Mouse (Mus musculus) hindbrain, postnatal 0 days (tissue): ENCODE results near the gene Smpd2. TPM values are rescaled to one million over a fixed set of nuclear protein-coding genes. Genes with fewer than 3 reads are reported as not detected.
A peak's percentile ranks its signal among the peaks of the same experiment; 100 is the strongest.

ENCODE experiments used
- ATAC-seq: fragments of 200-750 bp; cut with Nextera tagmentation; 2 replicates; pipeline ENCODE4 v1.8.0; 2017; ENCODE audit warnings: mild to moderate bottlenecking, moderate TSS enrichment, moderate library complexity
- DNase-seq: peaks from one replicate; pipeline ENCODE4 v3.0.0-alpha.2; 2015; ENCODE audit warnings: low spot score
- H3K27ac ChIP-seq: fragments of 300-500 bp; sonication (generic); 2 replicates; pipeline ENCODE4 v1.5.1; 2014; ENCODE audit warnings: mild to moderate bottlenecking
- H3K27me3 ChIP-seq: fragments of 300-500 bp; sonication (generic); 2 replicates; pipeline ENCODE4 v1.6.1; 2014; ENCODE audit warnings: low read length, mixed read lengths; ENCODE audit not compliant: insufficient read depth
- H3K36me3 ChIP-seq: fragments of 300-500 bp; sonication (generic); 2 replicates; pipeline ENCODE4 v1.6.1; 2014; ENCODE audit warnings: low read length, mixed read lengths; ENCODE audit not compliant: insufficient read depth
- H3K4me1 ChIP-seq: fragments of 300-500 bp; sonication (generic); 2 replicates; pipeline ENCODE4 v1.6.1; 2014; ENCODE audit warnings: antibody characterized with exemption, low read length, mixed read lengths; ENCODE audit not compliant: insufficient read depth
- H3K4me2 ChIP-seq: fragments of 300-500 bp; sonication (generic); 2 replicates; pipeline ENCODE4 v1.6.1; 2014; ENCODE audit warnings: low read depth, mild to moderate bottlenecking, low read length, moderate library complexity, mixed read lengths
- H3K4me3 ChIP-seq: fragments of 300-500 bp; sonication (generic); 2 replicates; pipeline ENCODE4 v1.5.1; 2014; ENCODE audit warnings: low read length
- H3K9ac ChIP-seq: fragments of 300-500 bp; sonication (generic); replicated peaks from 2 replicates; pipeline ENCODE4 v1.6.1; 2014; ENCODE audit warnings: mild to moderate bottlenecking, low read length, moderate library complexity, mixed read lengths
- H3K9me3 ChIP-seq: fragments of 300-500 bp; sonication (generic); 2 replicates; pipeline ENCODE4 v1.6.1; 2016; ENCODE audit warnings: low read length, mixed read lengths
- CTCF ChIP-seq: IDR thresholded peaks from 2 replicates; pipeline ENCODE4 v1.5.1; 2016; ENCODE audit warnings: antibody characterized with exemption, control low read depth, low read depth
- WGBS: fragments of 180-500 bp; shearing (Covaris S2); extraction: QIAGEN DNeasy Blood & Tissue Kit; methylation state at CpG from one replicate; pipeline ENCODE4 v1.1.7; 2014; 5-methylcytosine and 5-hydroxymethylcytosine counted together
- polyA plus RNA-seq: library from polyadenylated mRNA; unstranded; fragments of >200 nt; fragmentation: Nextera tagmentation; extraction: Ambion mirVana; gene quantifications from 2 replicates; pipeline ENCODE4 v1.2.1, GENCODE M21; 2015
- total RNA-seq: library from RNA; depleted of rRNA; stranded (reverse); fragments of >200 nt; gene quantifications from 2 replicates; pipeline ENCODE4 v1.2.3, GENCODE M21; 2014

The Smpd2 gene
- total and polyA plus RNA-seq, 2 experiments from 2014 or later, result 48.0 to 50.5 TPM

- 70% methylated on average over 33 of the region's 33 CpGs for WGBS
- Histone ChIP-seq H3K4me2 (no peak overlapping the region), H3K4me3 (no peak overlapping the region), H3K9ac (no peak overlapping the region), H3K27ac (no peak overlapping the region), H3K36me3 (no peaks in the 10 kb centered on the region; the same call in 1 of the 2 replicates), H3K9me3 (no peaks in the 10 kb centered on the region), H3K27me3 (no peaks in the 10 kb centered on the region), H3K4me1 (no peaks in the 10 kb centered on the region)
- DNase-seq (peak; percentile 45), ATAC-seq (no peak)
- no peak for TF ChIP-seq CTCF
Measured at GRCm38 (mm10) chr10:41480938-41481880, 9.0 kb downstream of the Smpd2 start.

DNA sequence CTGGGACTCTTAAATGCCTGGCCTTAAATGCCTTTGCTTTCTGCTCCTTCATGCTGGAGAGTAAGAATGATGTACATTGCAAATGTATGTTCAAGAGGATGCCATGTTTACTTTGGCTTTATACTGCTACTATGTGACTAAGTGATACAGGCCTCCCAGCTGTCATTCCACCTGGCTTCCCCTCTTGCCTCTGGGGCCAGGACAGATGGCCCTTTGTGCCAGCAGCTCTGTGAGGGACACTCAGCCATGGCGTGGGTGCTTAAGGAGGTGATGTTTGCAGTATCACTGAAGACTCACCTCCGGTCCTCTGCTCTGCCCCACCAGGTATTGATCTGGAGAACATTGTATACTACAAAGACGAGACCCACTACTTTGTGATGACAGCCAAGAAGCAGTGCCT is 10.2 kb downstream of the Smpd2 start:
- H3K4me2 ChIP-seq, result no peak overlapping the region
- TF ChIP-seq CTCF, result no peak
- no peaks in the 10 kb centered on the region for H3K9me3 ChIP-seq
- ATAC-seq, result no peak
- no peaks in the 10 kb centered on the region; the same call in 1 of the 2 replicates for H3K36me3 ChIP-seq
- no peaks in the 10 kb centered on the region for H3K27me3 ChIP-seq
- DNase-seq, result no peak
- no peaks in the 10 kb centered on the region for H3K4me1 ChIP-seq
- no peak overlapping the region for H3K4me3 ChIP-seq
- no peak overlapping the region for H3K27ac ChIP-seq
- 70% methylated on average over 3 of the region's 3 CpGs for WGBS
- H3K9ac ChIP-seq, result no peak overlapping the region

DNA sequence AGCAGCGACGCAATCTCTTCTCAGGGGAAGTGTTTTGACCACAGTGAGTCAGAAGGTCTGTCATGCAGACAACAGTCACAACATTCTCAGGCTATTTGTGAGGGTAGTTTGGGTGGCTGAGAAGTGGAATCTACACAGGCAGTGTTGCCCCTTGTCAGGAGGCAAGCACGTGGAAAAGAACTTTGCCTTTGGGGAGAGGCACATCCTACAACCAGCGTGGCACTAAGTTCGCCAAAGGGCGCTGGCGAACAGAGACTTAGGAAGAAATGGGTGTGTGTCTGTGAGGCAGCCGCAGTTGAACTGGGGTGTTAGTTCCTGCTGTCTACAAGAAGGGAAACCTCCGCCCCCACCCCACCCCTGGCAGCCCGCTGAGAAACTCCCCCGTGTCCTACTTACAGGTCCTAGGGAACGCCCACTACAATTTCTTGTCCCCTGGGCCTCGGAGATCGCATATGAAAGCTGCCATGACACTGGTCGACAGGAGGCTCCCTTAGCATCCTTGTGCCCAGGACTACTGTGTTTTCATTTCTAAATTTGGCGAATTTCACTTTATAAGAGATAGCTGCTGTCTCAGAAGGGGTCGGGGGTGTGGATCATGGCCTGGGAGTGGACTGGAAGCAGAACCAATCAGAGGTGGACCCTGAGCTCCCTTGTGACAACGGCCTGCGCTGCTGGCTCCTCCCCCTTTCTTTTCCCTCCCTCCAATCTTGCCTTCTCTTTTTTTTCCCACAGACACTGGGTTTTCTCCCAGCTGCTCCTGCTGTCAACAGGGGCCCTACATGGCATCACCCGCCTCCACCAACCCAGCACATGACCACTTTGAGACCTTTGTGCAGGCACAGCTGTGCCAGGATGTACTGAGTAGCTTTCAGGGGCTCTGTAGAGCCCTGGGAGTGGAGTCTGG is 12.6 kb downstream of the Smpd2 start:
- Histone ChIP-seq H3K9ac (peak overlapping the region; percentile 51), H3K4me2 (peak overlapping the region; percentile 87), H3K36me3 (no peaks in the 10 kb centered on the region), H3K4me3 (peak overlapping the region; percentile 52), H3K4me1 (no peaks in the 10 kb centered on the region), H3K9me3 (no peaks in the 10 kb centered on the region), H3K27me3 (no peaks in the 10 kb centered on the region), H3K27ac (peak overlapping the region; percentile 82)
- DNase-seq, result peak; percentile 77
- peak; percentile 84 for ATAC-seq
- 5% methylated on average over 20 of the region's 20 CpGs for WGBS
- no peak for TF ChIP-seq CTCF

- H3K36me3 ChIP-seq, result no peaks in the 10 kb centered on the region
- ATAC-seq (peak; percentile 46), DNase-seq (peak; percentile 72)
- peak overlapping the region; percentile 87 for H3K4me2 ChIP-seq
- no peak for TF ChIP-seq CTCF
- H3K4me3 ChIP-seq, result peak overlapping the region; percentile 52
- H3K9me3 ChIP-seq, result no peaks in the 10 kb centered on the region
- H3K27me3 ChIP-seq, result no peaks in the 10 kb centered on the region
- 3% methylated on average over 9 of the region's 9 CpGs for WGBS
- H3K27ac ChIP-seq, result peak overlapping the region; percentile 82
- H3K9ac ChIP-seq, result peak overlapping the region; percentile 51
- no peaks in the 10 kb centered on the region for H3K4me1 ChIP-seq
Measured at GRCm38 (mm10) chr10:41477018-41477277, 13.2 kb downstream of the Smpd2 start.

DNA sequence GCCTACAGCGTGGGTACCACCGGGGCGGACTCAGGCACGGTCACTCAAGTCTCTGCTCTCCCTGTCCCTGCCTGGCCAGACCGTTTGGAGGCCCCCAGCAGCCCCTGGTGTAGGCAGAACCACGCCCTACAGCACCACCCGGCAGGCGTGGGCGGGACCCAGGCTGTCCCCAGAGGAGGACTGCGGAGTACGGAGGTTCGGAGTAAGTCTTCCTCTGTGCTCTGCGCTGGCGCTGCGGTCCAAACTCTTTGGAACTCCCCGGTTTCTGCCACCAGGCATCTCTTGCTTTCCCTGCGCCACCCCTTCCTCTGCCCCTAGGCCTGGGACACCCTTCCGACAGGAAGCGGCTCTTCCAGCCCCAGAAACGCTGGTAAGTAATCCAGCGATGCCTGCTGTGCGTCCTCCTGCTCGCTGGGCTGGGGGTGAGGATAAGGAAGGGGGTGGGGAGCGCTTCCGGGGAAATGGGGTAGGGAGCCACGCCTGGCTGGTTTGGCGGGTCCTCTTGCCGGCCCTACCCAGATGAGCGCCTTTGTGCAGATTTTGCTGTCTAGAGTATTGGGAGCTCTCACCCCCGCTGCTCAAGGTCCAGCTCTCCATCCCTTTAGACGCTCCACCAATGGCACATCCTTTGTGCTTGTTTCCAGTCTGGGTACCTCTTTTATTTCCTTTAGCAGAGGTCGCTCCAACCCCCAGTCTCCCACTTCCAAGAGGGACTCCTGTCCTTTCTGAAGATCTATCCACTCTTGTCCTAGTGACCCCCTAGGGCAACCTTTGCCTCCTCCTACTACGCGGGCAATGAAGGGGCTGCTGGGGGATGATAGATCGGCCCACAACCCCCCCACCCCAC is 13.8 kb downstream of the Smpd2 start, which contains the start of gene Mical1:
Gene Mical1 (plus strand): TSS at position 144 of the 847 bp plus-strand sequence.
- ATAC-seq (peak; percentile 65), DNase-seq (peak; percentile 61)
- Histone ChIP-seq H3K9ac (peak within 1 kb of the TSS; percentile 51), H3K4me2 (peak within 1 kb of the TSS; percentile 87), H3K4me3 (peak within 1 kb of the TSS; percentile 52), H3K27me3 (no peaks in the 10 kb centered on the region), H3K9me3 (no peaks in the 10 kb centered on the region), H3K27ac (peak within 1 kb of the TSS; percentile 82), H3K4me1 (no peaks in the 10 kb centered on the region), H3K36me3 (no peaks in the 10 kb centered on the region)
- under 1% methylated on average over 35 of the region's 35 CpGs for WGBS
- no peak for TF ChIP-seq CTCF

DNA sequence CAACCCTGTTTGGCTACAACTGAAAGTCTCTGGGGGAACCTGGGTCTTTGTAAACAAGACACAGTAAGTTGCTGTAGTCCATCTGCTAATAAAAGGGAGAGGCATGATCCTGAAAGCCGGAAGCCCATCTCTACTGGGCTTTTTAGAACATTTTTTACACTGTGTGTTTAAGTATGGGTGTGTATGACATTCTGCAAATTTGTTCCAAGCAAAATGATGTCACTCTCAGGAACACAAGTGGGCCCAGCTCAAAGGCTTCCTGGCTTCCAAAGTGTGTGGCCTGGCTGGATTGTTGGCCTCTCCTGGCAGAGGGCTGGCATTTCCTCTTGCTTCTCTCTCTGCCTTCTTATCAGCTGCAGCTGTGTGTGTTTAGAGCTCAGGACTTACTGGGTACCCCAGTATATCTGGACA is 15.2 kb downstream of the Smpd2 start:
- H3K27ac ChIP-seq, result 0 out of 2 replicates have a peak overlapping the region, but pooled peaks have one; percentile 15
- no peaks in the 10 kb centered on the region for H3K4me1 ChIP-seq
- H3K4me2 ChIP-seq, result no peak overlapping the region
- TF ChIP-seq CTCF, result no peak
- no peak overlapping the region for H3K9ac ChIP-seq
- no peak for DNase-seq
- no peak for ATAC-seq
- H3K9me3 ChIP-seq, result no peaks in the 10 kb centered on the region
- 81% methylated on average over 1 of the region's 1 CpGs for WGBS
- H3K4me3 ChIP-seq, result no peak overlapping the region
- no peaks in the 10 kb centered on the region for H3K27me3 ChIP-seq
- H3K36me3 ChIP-seq, result no peaks in the 10 kb centered on the region
